Mouse (Mus musculus) effector memory CD4-positive, alpha-beta T cell, adult 7 months (primary cell): ENCODE measurements around the gene 4930432M17Rik. TPM values are rescaled to one million over a fixed set of nuclear protein-coding genes. Genes with fewer than 3 reads are reported as not detected.

Experiments used
- polyA plus RNA-seq: library from polyadenylated mRNA; unstranded; fragments of 100-300 nt; shearing (Covaris generic); gene quantifications from one replicate; pipeline ENCODE4 v1.2.1, GENCODE M21; 2017

4930432M17Rik gene
- polyA plus RNA-seq = not detected

DNA sequence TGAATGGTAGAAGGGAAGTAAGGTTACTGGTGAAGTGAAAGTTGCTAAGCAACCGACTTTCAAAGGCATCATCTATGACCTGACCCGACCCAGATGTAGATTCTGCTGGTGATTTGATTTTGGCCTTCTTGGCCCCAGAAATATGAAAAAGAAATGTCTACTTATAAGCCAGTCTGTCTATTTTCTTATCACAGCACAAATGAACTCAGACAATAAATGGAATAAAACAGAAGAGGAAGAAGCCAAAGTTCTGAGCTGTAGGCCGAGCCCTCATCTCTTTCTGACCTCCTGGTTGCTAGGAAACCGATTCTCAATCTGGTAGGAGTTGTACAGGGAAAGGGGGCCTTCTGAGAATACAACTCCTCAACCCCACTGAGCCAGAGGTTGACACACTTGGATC is at the start of gene 4930432M17Rik:
Gene 4930432M17Rik (plus strand): TSS at position 301 of the 400 bp plus-strand sequence.

DNA sequence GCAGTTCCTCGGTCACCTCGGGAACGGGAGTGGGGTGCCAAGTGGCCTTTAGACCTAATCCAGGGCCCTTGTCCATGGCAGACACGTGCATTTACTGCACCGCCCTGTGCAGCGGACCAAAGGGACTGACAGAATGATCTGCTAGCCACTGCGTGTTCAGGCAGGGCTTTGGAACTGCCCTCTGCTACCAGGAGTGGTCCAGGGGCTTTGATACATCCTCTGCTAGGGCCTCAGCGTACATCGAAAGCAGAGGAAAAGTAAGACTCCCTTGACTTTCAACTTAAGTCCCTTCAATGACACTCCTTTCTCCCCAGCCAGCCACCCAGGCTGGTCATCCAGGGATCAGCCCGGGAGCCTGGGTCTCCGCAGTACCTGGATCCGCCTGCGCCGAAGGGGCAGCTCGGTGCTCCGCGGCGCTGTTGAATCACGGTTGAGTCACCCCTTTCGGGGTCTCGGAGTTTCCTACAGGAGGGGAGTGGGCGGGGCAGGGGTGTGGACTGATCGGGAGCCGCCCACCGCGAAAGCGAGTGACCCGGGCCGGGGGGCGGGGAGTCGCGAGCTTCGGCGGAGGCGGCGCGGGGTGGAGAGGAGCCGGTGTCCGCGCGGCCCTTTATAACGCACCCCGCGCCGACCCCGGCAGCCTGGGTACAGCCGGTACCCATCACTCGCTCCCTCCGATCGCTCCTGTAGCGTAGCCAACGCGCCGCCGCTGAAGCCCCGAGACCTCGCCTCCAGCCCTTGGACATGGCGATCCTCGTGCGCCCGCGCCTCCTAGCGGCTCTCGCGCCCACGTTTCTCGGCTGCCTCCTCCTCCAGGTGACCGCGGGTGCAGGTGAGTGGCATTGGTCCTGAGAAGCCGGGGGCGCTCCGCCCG is 52.6 kb downstream of the 4930432M17Rik start, which contains the start of gene F3:
Gene F3 (plus strand): TSS at position 567 of the 874 bp plus-strand sequence.

Other genes with a start within 250 kb of the 4930432M17Rik start
- gene Cnn3, start 244.3 kb upstream of the 4930432M17Rik start, polyA plus RNA-seq = 2.3 TPM
- gene Slc44a3, start 138.4 kb upstream of the 4930432M17Rik start, polyA plus RNA-seq = not detected
- gene F3, start 52.8 kb downstream of the 4930432M17Rik start, polyA plus RNA-seq = not detected
- 8.5 TPM for gene Abcd3, start 144.5 kb downstream of the 4930432M17Rik start, polyA plus RNA-seq